Mouse (Mus musculus): Measurements from ENCODE around the gene Zglp1.

GRCm38 (mm10) chr9:21036666-21037065 lies 30.2 kb downstream of the Zglp1 start:
- TF ChIP-seq CTCF (IDR thresholded peaks at IDR 0.05; ENCODE audit: borderline replicate concordance, insufficient read depth, low read length) (no peak), POLR2A (IDR thresholded peaks at IDR 0.05; ENCODE audit: low read depth, low read length) (no peak)
